Mouse (Mus musculus): ENCODE measurements around the gene Lrp10. TPM values are rescaled to one million over a fixed set of nuclear protein-coding genes. Genes with fewer than 3 reads are reported as not detected.

Gene Lrp10
- polyA plus RNA-seq, 1 experiment from 2014 or later, result 93.7 TPM

GRCm38 (mm10) chr14:54472671-54473070 lies 8.7 kb downstream of the Lrp10 start:
- DNase-seq (ENCODE audit: low spot score), result no peak

DNA sequence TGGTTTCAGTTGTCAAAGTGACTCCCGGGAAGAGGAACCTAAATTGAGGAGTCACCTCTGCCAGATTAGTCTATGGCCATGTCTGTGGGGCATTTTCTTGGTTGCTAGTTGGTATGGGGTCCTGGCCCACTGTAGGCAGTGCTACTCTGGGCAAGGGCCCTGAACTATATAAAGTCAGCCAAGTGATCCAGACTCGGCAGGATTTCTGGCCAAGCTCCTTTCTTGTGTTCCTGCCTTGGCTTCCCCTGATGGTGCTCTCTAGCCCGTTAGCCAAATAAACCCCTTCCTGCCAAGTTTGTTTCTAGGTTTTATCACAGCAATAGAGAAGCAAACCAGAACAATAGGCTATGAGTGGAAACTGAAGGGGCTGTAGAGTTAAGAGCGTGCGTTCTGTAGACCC lies 10.8 kb downstream of the Lrp10 start:
- DNase-seq (ENCODE audit: low spot score), result no peak

- no peak for DNase-seq (ENCODE audit: low spot score)
These were observed 12.3 kb downstream of the Lrp10 start, which contains the start of gene Rem2 for GRCm38 (mm10) chr14:54475941-54476844. Gene Rem2, plus strand, starts transcription at chr14:54476100.

GRCm38 (mm10) chr14:54477172-54477909 lies 13.4 kb downstream of the Lrp10 start:
- no peak for DNase-seq (ENCODE audit: low spot score)

DNA sequence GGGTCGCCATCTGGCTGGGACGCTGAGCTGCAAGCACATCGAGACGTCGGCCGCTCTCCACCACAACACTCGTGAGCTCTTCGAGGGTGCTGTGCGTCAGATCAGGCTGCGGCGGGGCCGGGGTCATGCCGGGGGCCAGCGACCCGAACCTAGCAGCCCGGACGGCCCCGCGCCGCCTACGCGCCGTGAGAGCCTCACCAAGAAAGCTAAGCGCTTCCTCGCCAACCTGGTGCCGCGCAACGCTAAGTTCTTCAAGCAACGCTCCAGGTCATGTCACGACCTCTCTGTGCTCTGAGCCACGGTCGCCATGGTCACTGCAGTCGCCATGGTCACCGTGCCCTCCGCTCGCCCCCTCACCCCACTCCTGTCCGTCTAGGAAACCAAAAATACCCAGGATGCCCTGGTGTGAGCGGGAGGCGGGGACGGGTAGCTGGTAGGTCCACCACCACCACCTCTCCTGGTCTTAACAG lies 15.5 kb downstream of the Lrp10 start:
- DNase-seq (ENCODE audit: low spot score), result peak; percentile 58

- peak; percentile 53 for DNase-seq (ENCODE audit: low spot score)
These were observed 16.7 kb downstream of the Lrp10 start for GRCm38 (mm10) chr14:54480673-54481072.

GRCm38 (mm10) chr14:54481402-54481801 lies 17.5 kb downstream of the Lrp10 start:
- DNase-seq (ENCODE audit: low spot score), result peak; percentile 76

DNA sequence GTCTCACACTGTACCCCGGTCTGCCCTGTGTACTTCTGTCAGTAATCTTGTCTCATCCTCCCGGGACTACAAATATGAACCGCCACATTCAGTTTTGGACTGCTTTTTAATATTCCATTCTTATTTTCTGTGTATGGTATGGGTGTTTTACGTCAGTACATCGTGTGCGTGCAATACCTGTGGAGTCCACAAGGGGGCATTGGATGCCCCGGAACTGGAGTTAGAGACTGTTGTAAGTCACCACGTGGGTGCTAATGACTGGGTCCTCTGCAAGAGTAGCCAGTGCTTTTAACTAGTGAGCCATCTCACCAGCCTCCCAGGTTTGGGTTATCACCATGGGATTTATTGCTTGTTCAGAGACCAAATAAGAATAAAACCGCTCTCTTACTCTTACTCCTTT lies 18.6 kb downstream of the Lrp10 start:
- DNase-seq (ENCODE audit: low spot score), result peak; percentile 79

GRCm38 (mm10) chr14:54485899-54486298 lies 22.0 kb downstream of the Lrp10 start:
- no peak for DNase-seq (ENCODE audit: low spot score)

DNA sequence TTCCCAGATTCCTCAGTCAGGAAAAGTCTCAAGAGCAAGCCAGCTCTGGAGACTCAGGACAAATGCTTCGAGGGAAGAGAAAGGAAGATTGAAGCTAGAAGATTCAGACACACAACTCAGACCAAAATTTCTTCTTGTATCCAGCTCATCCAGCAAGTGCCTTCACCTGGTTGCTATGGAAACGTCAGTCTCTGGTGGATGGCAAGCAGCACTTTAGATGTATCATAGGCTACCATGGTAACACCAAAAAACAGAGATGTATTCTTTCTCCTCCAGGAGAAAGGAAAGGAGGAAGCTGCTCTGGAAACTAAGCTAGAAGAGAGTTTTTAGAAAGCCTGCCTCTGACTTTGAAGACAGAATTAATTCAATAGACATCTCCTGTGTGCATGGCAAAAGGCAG lies 23.8 kb downstream of the Lrp10 start:
- no peak for DNase-seq (ENCODE audit: low spot score)

DNA sequence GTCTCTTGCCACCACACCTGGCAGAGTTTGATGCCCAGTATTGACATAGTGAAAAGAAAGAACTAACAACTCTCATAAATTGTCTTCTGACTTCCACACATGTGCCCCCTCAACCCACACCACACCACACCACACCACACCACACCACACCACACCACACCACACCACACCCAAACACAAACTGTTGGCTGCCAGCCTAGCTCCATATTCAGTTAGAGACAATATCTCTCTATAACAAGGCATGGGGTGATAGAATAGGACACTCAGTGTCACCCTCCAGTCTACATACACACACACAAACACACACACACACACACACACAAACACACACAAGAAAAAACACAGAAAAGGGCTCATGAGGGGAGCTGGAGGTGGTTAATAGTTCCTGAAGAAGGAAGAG lies 24.4 kb downstream of the Lrp10 start:
- no peak for DNase-seq (ENCODE audit: low spot score)

DNA sequence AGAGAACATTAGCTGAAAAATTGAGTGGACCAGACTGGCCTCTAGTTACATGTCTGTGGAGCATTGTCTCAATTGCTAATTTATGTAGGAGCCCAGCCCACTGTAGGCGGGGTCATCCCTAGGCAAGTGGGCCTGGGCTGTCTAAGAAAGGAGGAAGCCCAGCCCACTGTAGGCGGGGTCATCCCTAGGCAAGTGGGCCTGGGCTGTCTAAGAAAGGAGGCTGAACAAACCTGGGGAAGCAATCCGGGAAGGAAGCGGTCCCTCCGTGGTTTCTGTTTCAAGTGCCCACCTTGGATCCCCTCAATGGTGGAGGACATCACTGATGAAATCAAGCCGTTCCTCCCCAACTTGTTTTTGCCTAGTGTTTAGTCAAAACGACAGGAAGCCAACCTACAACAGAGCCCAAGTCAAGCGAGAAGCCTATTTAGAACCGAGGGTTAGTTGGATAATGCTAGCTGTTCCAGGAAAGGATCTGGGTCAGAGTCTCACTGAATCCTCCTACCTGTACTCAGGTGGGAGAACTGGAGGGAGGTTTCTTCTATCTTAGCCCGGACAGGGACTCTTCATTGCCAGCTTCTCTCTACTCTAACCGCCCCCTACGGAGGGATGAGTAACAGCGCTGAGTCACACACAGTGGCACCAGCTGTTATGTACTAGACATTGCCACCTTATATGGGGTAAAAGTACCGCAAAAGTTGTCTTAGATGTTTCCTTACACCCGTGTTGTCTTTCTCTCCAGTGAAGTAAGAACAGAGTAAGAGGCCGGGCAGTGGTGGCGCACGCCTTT lies 28.6 kb downstream of the Lrp10 start:
- peak; percentile 50 for DNase-seq (ENCODE audit: low spot score)

DNA sequence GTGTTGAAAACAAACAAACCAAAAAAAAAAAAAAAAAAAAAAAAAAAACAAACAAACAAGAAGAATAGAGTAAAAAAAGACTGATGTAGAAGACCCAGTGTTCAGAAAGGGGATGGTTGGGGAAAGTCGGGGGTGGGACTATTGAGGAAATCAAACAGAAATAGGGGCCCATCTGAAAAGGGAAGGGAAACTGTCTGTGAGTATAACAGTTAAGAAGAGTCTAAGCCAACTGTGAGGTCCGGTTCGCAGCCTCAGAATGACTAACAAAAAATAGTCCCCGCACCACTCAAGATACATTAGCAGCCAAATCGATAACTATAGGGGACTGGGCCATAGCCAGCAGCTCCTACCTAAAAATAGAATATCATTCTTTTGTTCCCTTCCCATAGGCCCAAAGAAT lies 29.3 kb downstream of the Lrp10 start:
- DNase-seq (ENCODE audit: low spot score), result no peak

- DNase-seq (ENCODE audit: low spot score), result peak; percentile 78
These were observed 30.3 kb downstream of the Lrp10 start for GRCm38 (mm10) chr14:54494234-54494633.

DNA sequence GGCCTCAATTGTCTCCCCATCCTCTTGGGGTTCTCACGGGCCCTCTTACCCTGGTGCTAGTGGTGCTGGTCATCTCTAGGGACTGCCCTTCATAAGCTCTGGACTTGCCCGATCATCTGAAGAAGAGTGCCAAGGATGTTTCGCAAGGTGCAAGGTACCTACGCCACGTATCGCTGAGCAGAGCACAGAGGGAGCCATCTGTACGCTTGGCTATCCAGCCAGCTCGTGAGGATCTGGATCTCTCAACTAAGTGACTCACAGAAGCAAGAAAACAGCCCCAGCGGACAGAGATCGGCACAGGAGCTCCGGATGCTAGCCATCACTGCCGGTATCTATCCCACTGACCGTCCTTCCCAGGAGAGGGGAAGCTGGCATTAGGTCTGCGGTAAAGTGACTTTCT lies 32.8 kb downstream of the Lrp10 start:
- no peak for DNase-seq (ENCODE audit: low spot score)

DNA sequence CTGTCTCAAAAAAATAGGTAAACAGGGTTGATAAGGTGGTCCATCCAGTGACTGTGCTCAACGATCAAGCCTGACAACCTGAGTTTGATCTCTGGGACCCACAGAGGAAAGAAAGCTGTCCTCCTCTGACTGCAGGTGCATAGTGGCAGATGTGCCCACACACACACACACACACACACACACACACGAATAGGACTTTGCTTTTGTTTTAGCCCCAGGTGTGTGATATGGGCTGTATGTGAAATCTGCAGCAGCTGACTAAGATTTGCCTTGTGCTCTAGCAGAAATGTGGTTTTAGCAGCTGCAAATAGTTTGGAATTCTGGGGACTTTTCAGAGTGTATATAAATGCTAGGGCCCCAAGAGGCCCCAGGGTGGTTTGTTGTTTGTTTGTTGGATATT lies 35.4 kb downstream of the Lrp10 start:
- peak; percentile 83 for DNase-seq (ENCODE audit: low spot score)

DNA sequence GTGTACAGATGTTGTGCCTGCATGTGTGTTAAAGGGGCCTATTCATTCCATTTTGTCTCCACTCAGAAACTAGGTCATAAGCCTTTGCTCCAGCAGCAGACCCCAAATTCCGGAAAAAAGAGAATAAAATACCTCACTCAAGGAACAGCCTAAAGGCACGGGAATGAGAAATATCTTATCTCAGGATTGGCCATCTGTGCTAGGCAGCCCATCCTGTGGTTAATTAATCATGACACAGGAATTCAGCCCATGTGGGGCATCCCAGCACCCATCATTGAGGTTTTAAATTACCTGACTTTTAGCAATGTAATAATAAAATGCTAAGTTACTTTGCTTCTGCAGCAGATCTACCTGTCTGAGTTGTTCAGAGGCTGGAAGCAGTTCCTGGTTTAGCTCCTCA lies 37.4 kb downstream of the Lrp10 start:
- no peak for DNase-seq (ENCODE audit: low spot score)

- DNase-seq (ENCODE audit: low spot score), result no peak
These were observed 39.2 kb downstream of the Lrp10 start for GRCm38 (mm10) chr14:54503092-54503491.

DNA sequence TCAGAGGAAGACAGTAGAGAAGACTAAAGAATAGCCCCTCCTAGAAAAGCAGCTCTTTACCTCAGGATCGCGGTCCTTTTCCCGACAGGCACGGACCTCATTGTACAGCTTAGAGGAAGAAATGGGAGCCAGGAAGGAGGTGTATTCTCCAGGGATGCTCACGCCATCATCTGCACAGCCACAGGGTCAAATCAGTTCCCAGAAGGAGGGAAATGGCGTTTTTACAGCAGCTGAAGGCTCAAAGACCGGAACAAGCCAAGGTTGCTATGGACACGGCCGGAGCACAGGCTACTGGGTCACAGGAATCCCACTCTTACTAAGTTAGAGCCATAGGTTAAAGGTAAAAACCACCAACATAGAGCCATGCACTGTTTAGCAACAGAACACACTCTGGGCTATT lies 45.8 kb downstream of the Lrp10 start:
- no peak for DNase-seq (ENCODE audit: low spot score)

DNA sequence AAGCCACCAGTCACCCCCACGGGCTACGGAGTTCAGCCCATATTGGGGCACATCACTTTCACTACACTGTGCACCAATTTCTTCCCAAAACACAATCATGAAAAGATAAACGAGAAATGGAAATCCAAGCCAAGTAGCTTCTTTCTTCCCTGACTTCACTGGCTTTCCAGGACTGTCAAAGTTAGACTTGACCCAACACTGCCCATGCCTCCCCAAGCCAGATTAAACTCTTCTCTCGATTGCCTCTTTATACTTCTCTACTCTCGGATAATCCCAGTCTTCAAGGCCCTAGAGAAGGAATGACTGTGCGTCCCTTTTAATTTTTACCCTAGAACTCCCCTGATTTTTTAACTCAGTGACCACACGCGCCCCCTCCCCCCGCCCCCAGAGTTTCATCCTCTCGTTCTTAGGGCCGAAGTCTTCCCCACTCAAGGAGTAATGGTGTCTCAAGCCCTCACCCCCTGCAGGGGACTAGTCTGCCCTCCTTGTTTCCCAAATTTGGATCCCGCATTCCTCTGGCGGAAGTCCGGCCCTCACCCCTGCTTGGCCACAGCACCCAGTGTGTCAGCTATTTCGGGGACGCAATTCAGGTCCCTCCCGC lies 52.9 kb downstream of the Lrp10 start:
- no peak for DNase-seq (ENCODE audit: low spot score)
